Mouse (Mus musculus) liver, adult 2 months (tissue): ENCODE data around the gene Arid4a. TPM values are rescaled to one million over a fixed set of nuclear protein-coding genes. Genes with fewer than 3 reads are reported as not detected.

Source experiments
- DNase-seq: peaks from one replicate; pipeline ENCODE4 v3.0.0-alpha.2; 2011; ENCODE audit warnings: low read depth, low spot score; ENCODE audit errors: extremely low read depth
- H3K27ac ChIP-seq: fragments of 200-500 bp; replicated peaks from 2 replicates; pipeline ENCODE4 v1.5.1; 2012; ENCODE audit warnings: low read depth, mild to moderate bottlenecking, control low read depth, inconsistent platforms, low read length; ENCODE audit not compliant: insufficient read depth
- H3K27me3 ChIP-seq: fragments of 200-500 bp; 2 replicates; pipeline ENCODE4 v1.6.1; 2012; ENCODE audit warnings: mild to moderate bottlenecking, moderate library complexity, low read length, inconsistent platforms; ENCODE audit not compliant: control insufficient read depth, insufficient read depth
- H3K36me3 ChIP-seq: fragments of 200-500 bp; 2 replicates; pipeline ENCODE4 v1.6.1; 2012; ENCODE audit warnings: low read length, inconsistent platforms; ENCODE audit not compliant: control insufficient read depth, insufficient read depth
- H3K4me1 ChIP-seq: fragments of 200-500 bp; 2 replicates; pipeline ENCODE4 v1.6.1; 2011; ENCODE audit warnings: low read length; ENCODE audit not compliant: control insufficient read depth, insufficient read depth
- H3K4me3 ChIP-seq: fragments of 200-500 bp; 2 replicates; pipeline ENCODE4 v1.5.1; 2011; ENCODE audit warnings: low read depth, mild to moderate bottlenecking, control low read depth, low read length, moderate library complexity; ENCODE audit not compliant: insufficient read depth
- H3K79me2 ChIP-seq: fragments of 200-500 bp; 2 replicates; pipeline ENCODE4 v1.6.1; 2012; ENCODE audit warnings: inconsistent platforms, mild to moderate bottlenecking, low read length, moderate library complexity; ENCODE audit not compliant: control insufficient read depth, insufficient read depth
- H3K9ac ChIP-seq: fragments of 200-500 bp; 2 replicates; pipeline ENCODE4 v1.6.1; 2012; ENCODE audit warnings: low read depth, mild to moderate bottlenecking, control low read depth, inconsistent platforms, low read length
- CTCF ChIP-seq: fragments of 200-500 bp; IDR thresholded peaks from 2 replicates; pipeline ENCODE4 v1.5.1; 2011; ENCODE audit warnings: low read depth, low read length, control low read depth
- POLR2A ChIP-seq: fragments of 200-500 bp; IDR thresholded peaks from 2 replicates; pipeline ENCODE4 v1.6.1; 2011; ENCODE audit warnings: low read length, control low read depth; ENCODE audit not compliant: insufficient read depth; ENCODE audit errors: extremely low read depth
- WGBS: fragments of 180-500 bp; shearing (Covaris S2); methylation state at CpG from one replicate; pipeline ENCODE4 v1.1.7; 2018; 5-methylcytosine and 5-hydroxymethylcytosine counted together
- polyA plus RNA-seq: library from polyadenylated mRNA; depleted of rRNA; stranded (reverse); fragments of >200 nt; gene quantifications from 2 replicates; pipeline ENCODE4 v1.2.3, GENCODE M21; 2012; rRNA removed
- total RNA-seq: library from RNA; depleted of rRNA; stranded (reverse); fragments of >200 nt; gene quantifications from 2 replicates; pipeline ENCODE4 v1.2.3, GENCODE M21; 2014; rRNA removed

Gene Arid4a
- 6.6 and 6.8 TPM in 2 replicates for total RNA-seq
- 1.3 TPM in 2 replicates for polyA plus RNA-seq

- Histone ChIP-seq H3K27me3 (no peaks in the 10 kb centered on the region), H3K36me3 (peaks cover 20% of the 10 kb centered on the region), H3K27ac (peak within 1 kb of the TSS; percentile 97), H3K4me3 (peak within 1 kb of the TSS; percentile 96), H3K9ac (peak within 1 kb of the TSS; percentile 96), H3K79me2 (peaks cover 25% of the 10 kb centered on the region), H3K4me1 (peaks cover 6% of the 10 kb centered on the region; the same call in 1 of the 2 replicates)
- TF ChIP-seq POLR2A: peak; percentile 98
- TF ChIP-seq CTCF: no peak
- DNase-seq: peak; percentile 100
- WGBS: under 1% methylated on average over 60 of the region's 61 CpGs
Measured at GRCm38 (mm10) chr12:71015363-71016210, at the start of gene Arid4a. TSS of gene Arid4a (plus strand) at chr12:71015990.

GRCm38 (mm10) chr12:70967581-70967980, 48.2 kb upstream of the Arid4a start:
- H3K36me3 ChIP-seq: peaks cover 10% of the 10 kb centered on the region
- H3K4me3 ChIP-seq: no peak overlapping the region; the same call in 1 of the 2 replicates
- H3K4me1 ChIP-seq: no peaks in the 10 kb centered on the region
- no peaks in the 10 kb centered on the region for H3K79me2 ChIP-seq
- peak overlapping the region; percentile 12; the same call in 1 of the 2 replicates for H3K27ac ChIP-seq
- H3K27me3 ChIP-seq: no peaks in the 10 kb centered on the region
- TF ChIP-seq CTCF (no peak), POLR2A (no peak)
- 64% methylated on average over 8 of the region's 8 CpGs for WGBS
- no peak overlapping the region; the same call in 1 of the 2 replicates for H3K9ac ChIP-seq
- DNase-seq: no peak

GRCm38 (mm10) chr12:70968141-70968790, 47.5 kb upstream of the Arid4a start:
- Histone ChIP-seq H3K9ac (peak overlapping the region; percentile 75), H3K79me2 (no peaks in the 10 kb centered on the region), H3K36me3 (peaks cover 7% of the 10 kb centered on the region), H3K27me3 (no peaks in the 10 kb centered on the region), H3K27ac (peak overlapping the region; percentile 72), H3K4me3 (peak overlapping the region; percentile 90), H3K4me1 (no peaks in the 10 kb centered on the region)
- peak; percentile 77 for DNase-seq
- WGBS: under 1% methylated on average over 35 of the region's 35 CpGs
- TF ChIP-seq CTCF: peak; percentile 73
- no peak for TF ChIP-seq POLR2A

GRCm38 (mm10) chr12:70968791-70969307, 46.9 kb upstream of the Arid4a start:
- Histone ChIP-seq H3K27me3 (no peaks in the 10 kb centered on the region), H3K4me1 (peaks cover 1% of the 10 kb centered on the region), H3K79me2 (no peaks in the 10 kb centered on the region), H3K9ac (no peak overlapping the region), H3K4me3 (peak overlapping the region; percentile 90), H3K36me3 (peaks cover 4% of the 10 kb centered on the region; the same call in 1 of the 2 replicates), H3K27ac (peak overlapping the region; percentile 72)
- WGBS: under 1% methylated on average over 15 of the region's 15 CpGs
- TF ChIP-seq CTCF (no peak), POLR2A (no peak)
- peak; percentile 81 for DNase-seq

GRCm38 (mm10) chr12:70969485-70970184, 46.2 kb upstream of the Arid4a start:
- no peaks in the 10 kb centered on the region for H3K36me3 ChIP-seq
- TF ChIP-seq POLR2A (no peak), CTCF (peak; percentile 69; the same call in 1 of the 2 replicates)
- WGBS: 5% methylated on average over 17 of the region's 17 CpGs
- no peak overlapping the region for H3K27ac ChIP-seq
- peaks cover under 1% of the 10 kb centered on the region; the same call in 1 of the 2 replicates for H3K79me2 ChIP-seq
- peak; percentile 82 for DNase-seq
- H3K9ac ChIP-seq: no peak overlapping the region
- no peaks in the 10 kb centered on the region for H3K27me3 ChIP-seq
- peak overlapping the region; percentile 36 for H3K4me3 ChIP-seq
- H3K4me1 ChIP-seq: peaks cover 2% of the 10 kb centered on the region
